Mouse (Mus musculus) embryo, embryonic 11 days (tissue): Measurements from ENCODE around the gene Tec.

Experiments used
- DNase-seq: peaks from one replicate; pipeline ENCODE4 v3.0.0-alpha.2; 2015

Gene Tec

DNA sequence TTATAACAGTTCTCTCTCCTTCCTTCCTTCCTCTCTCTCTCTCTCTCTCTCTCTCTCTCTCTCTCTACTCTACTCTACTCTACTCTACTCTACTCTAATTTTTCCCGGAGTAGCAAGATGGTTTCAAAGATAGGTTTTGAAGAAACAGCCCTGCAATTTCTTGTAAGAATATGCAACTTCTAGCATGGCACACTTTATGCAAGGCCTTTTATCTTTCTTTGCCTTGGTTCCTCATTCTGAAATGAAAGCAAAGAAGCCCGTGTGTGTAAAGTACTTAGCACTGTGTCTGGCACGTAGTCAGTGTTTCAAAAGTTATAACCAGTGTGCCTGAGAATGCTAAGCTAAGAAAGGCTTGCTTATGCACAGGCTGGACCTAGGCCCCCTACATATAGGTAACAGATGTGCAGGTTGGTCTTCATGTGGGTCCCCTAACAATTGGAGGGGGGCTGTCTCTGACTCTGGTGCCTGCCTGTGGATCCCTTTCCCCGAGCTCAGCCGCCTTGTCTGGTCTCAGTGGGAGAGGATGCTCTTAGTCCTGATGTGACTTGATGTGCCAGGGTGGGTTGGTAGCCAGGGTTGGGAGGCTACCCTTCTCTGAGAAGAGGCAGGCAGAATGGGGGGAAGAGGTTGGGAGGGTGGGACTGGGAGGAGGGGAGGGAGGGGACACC is 49.6 kb downstream of the Tec start:
- no peak for DNase-seq

DNA sequence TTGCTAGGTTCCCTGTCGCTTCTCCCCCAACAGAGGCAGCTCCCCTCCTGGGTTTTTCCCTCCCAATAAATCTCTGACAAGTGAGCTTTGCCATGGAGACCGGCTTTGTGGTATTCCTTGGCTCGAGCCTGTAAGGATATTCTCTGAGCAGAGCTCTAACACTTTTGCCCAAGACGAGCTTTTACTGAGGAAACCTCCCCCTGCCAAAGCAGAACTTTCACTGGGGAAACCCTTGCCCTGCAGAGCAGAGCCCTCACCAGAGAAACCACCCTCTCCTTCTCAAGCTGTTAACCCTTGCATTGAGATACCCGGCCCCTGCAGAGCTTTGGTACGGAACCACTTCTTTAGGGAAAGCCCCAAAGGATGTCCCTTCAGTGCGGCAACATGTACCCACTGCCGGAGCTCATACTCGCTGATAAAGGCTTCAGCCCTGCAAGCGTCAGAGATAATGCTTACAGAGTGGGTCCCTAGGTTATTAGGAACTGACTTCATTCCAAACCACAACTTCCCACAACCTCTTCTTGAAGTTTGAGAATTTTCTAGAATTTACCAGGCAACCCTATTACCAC is 50.7 kb downstream of the Tec start:
- peak; percentile 56 for DNase-seq

- DNase-seq: peak; percentile 61
Measured at GRCm38 (mm10) chr5:72816960-72817359, 51.3 kb downstream of the Tec start.

GRCm38 (mm10) chr5:72816491-72816890 is 51.8 kb downstream of the Tec start:
- peak; percentile 37 for DNase-seq

- no peak for DNase-seq
Measured at GRCm38 (mm10) chr5:72816046-72816445, 52.2 kb downstream of the Tec start.

GRCm38 (mm10) chr5:72815361-72815760 is 52.9 kb downstream of the Tec start:
- no peak for DNase-seq

DNA sequence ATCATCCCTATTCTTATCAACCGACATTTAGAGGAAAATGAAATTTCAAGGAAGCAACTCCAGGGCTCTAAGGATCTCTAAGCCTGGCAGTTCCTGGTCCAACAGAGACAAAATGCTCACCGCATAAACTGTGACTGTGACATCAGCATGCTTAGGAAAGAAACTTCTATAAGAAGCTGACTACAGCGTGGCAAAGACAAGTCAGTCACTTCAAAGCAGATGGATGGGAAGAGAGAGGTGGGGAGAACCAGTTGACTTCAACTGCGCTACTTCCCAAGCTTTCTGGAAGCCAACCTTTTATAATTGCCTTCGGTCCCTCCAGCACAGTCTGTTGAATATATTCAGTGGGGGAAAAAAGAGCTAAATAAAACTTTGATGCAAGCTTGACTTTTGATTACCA is 54.2 kb downstream of the Tec start:
- no peak for DNase-seq

DNA sequence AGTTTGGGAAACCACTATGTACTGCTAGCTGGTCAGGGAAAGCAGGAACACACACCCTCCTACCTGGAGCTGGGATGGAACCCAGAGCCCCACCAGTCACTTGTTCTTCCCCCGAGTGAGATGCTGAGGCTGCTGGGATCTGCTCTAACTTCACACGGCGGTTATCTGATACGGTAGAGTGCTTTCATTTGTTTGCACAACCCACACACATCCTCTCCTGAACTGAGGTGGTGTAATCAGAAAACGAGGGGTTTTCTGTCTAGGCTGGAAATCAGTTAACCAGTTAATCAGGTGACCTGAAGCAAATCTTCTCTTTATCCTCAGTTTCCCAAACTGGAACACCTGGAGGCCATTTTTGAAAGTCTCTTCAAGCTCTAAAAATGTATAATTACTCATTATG is 55.4 kb downstream of the Tec start:
- DNase-seq: no peak

GRCm38 (mm10) chr5:72812328-72812727 is 56.0 kb downstream of the Tec start:
- DNase-seq: no peak

GRCm38 (mm10) chr5:72811397-72811796 is 56.9 kb downstream of the Tec start:
- no peak for DNase-seq

DNA sequence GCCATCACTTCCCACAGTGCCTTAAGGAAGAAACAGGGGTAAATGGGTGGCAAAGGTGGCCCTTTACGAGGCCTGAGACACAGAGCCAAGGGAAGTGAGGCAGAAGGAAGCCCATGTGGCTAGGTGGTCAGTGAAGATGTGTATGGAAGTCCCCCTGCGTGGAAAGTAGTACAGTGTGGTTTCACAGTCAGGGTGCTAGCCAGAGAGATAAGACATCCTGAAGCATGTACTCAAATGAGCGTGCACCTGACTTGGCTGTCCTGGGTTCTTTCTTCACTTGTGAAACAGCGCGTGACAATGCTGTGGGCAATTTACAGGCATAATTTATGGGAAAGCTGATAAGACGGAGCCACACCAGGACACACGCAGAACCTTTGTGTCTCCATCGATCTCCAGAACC is 57.3 kb downstream of the Tec start:
- no peak for DNase-seq

DNA sequence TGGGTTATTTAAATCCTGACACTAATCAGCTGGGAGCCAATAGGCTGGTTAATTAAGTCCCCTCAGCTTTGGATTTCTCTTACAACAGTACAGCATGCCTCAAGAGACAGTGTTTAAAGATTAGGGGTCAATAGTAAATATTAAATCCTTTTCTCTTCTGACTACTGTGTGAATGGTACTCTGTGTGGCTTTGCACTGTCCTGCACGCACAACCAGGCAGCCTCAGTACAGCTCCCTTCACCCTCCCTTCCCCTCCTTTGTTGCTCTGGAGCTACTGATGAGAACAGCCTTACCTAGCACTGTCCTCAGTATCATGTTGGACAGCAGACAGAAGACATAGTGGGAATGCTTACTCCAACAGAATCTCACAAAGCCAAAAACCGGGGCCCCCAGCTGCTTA is 58.8 kb downstream of the Tec start:
- DNase-seq: no peak

- peak; percentile 48 for DNase-seq
Measured at GRCm38 (mm10) chr5:72808456-72809111, 59.7 kb downstream of the Tec start.

- no peak for DNase-seq
Measured at GRCm38 (mm10) chr5:72802851-72803250, 65.4 kb downstream of the Tec start.

DNA sequence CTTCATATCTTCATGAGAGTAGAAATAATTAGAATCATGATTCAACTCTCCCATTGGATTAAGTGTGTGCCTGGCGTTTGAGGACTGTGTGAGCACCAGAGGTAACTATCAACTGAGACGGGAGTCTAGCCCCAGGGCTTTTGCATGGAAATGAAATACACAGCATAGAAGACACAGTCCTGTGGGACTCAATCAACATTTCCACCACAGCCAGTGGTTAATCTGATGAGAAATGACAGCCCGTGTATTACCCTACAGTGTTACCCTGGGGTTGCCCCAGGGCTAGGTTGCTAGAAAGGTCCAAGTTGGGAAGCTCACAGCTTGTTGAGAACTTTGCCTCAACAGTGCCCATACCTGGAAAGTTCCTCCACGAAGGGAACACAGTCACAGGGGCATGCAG is 69.7 kb downstream of the Tec start:
- DNase-seq: no peak

DNA sequence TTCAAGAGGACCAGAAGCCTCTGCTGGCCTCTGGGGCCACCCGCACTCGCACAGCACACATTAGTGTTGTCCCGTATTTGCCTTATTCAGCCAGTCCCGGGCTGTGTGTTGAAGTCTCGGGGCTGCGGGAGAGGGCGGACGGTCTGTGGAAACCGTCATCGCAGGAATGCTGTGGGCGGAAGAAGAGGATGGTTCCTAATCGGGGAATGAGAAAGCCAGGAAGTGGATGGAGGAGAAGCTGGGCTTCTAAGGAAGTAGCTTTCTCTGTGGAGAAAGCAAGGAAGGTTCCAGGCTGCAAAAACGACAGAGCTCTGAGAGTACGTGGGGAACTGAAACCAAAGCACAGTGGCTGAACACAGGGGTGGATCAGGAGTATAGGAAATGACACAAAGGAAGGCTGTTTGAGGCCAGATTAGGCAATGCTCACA is 72.1 kb downstream of the Tec start:
- DNase-seq: no peak

- no peak for DNase-seq
Measured at GRCm38 (mm10) chr5:72793309-72793850, 74.9 kb downstream of the Tec start.

DNA sequence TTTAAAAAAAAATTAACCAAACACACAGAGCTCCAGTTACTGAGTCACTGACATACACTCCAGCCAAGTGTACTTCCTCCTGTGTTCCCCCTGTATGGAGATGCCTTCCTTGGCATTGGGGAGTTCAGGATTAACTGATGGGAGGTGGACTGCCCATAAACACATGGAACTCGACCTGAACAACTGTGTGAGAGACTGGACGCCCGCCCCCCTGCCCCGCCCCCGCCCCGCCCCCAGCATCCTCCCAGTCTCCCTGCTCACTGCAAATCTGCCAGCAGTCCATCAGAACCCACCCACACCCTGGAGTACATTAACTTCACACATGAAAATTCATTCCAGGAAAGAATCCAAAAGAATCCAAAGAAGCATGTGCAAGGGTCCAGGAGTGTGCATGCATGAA is 76.5 kb downstream of the Tec start:
- DNase-seq: no peak

DNA sequence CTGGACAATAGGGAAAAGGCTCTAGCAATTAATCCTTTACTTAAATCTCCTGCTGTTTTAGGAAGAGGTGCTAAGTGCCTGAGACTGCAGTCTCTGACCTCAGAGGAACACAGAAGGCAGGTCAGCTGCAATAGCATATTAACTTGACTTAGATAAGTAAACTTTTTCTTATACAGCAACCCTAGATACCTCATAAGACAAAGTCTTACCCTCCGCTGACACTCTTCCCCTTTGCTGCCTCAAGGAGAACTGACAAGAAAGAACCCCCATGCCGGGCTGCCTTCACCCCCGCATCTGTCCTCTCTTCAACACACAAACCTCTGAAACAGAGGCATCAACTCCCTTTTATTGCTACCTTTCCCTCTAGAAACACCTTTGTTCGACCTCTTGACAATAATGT is 76.9 kb downstream of the Tec start:
- no peak for DNase-seq

- no peak for DNase-seq
Measured at GRCm38 (mm10) chr5:72785451-72785850, 82.8 kb downstream of the Tec start.

- DNase-seq: no peak
Measured at GRCm38 (mm10) chr5:72784719-72785118, 83.6 kb downstream of the Tec start.

DNA sequence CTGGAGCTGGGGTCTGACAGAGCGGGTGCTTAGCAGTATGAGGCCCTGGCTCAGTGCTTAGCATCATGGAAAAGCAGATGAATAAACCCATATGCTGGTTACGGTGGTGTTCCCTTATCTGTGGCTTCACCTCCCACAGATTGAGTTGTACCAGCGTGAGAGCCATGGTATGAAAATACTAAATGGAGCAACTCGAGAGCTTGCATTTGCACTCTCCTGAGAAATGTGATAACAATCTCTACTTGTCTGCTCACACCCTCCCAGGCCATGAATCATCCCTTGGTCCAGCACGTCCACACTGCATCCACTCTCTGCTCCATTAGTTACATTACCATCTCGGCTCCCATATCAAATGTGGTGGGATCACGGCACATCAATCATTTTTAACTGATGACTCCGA is 84.3 kb downstream of the Tec start:
- no peak for DNase-seq

GRCm38 (mm10) chr5:72783123-72783522 is 85.2 kb downstream of the Tec start:
- DNase-seq: no peak

GRCm38 (mm10) chr5:72781776-72782175 is 86.5 kb downstream of the Tec start:
- no peak for DNase-seq
